Mouse (Mus musculus): Measurements from ENCODE around the gene Irf4. TPM values are rescaled to one million over a fixed set of nuclear protein-coding genes. Genes with fewer than 3 reads are reported as not detected.

Irf4 gene
- polyA plus RNA-seq, 1 experiment = 6.6 TPM

GRCm38 (mm10) chr13:30755998-30756639, 7.1 kb downstream of the Irf4 start:
- Histone ChIP-seq H3K27me3 (ENCODE audit: control insufficient read depth, insufficient read depth, low read length) (0 out of 2 replicates have a peak, but pooled peaks cover 2% of the 10 kb centered on the region), H3K27ac (ENCODE audit: control insufficient read depth, insufficient read depth, low read length) (no peak overlapping the region), H3K4me1 (replicated peaks; ENCODE audit: control insufficient read depth, insufficient read depth, low read length) (peaks cover 25% of the 10 kb centered on the region), H3K36me3 (ENCODE audit: control insufficient read depth, insufficient read depth, low read length) (no peaks in the 10 kb centered on the region), H3K4me3 (ENCODE audit: control insufficient read depth, insufficient read depth, low read length) (no peak overlapping the region)
- DNase-seq = no peak
- WGBS = 76% methylated on average over 9 of the region's 9 CpGs
- TF ChIP-seq CTCF (IDR thresholded peaks at IDR 0.05; ENCODE audit: borderline replicate concordance, control insufficient read depth, extremely low read depth, insufficient read depth, low read length, poor library complexity) = no peak
- no peak for TF ChIP-seq POLR2A (IDR thresholded peaks at IDR 0.05; ENCODE audit: control insufficient read depth, extremely low read depth, insufficient read depth, low read length, poor library complexity)

GRCm38 (mm10) chr13:30757264-30757900, 8.4 kb downstream of the Irf4 start:
- Histone ChIP-seq H3K27me3 (ENCODE audit: control insufficient read depth, insufficient read depth, low read length) (0 out of 2 replicates have a peak, but pooled peaks cover 2% of the 10 kb centered on the region), H3K4me3 (ENCODE audit: control insufficient read depth, insufficient read depth, low read length) (no peak overlapping the region), H3K36me3 (ENCODE audit: control insufficient read depth, insufficient read depth, low read length) (no peaks in the 10 kb centered on the region), H3K4me1 (replicated peaks; ENCODE audit: control insufficient read depth, insufficient read depth, low read length) (peaks cover 35% of the 10 kb centered on the region), H3K27ac (ENCODE audit: control insufficient read depth, insufficient read depth, low read length) (no peak overlapping the region)
- DNase-seq = no peak
- 95% methylated on average over 14 of the region's 14 CpGs for WGBS
- no peak for TF ChIP-seq POLR2A (IDR thresholded peaks at IDR 0.05; ENCODE audit: control insufficient read depth, extremely low read depth, insufficient read depth, low read length, poor library complexity)
- no peak for TF ChIP-seq CTCF (IDR thresholded peaks at IDR 0.05; ENCODE audit: borderline replicate concordance, control insufficient read depth, extremely low read depth, insufficient read depth, low read length, poor library complexity)

- H3K36me3 ChIP-seq (ENCODE audit: control insufficient read depth, insufficient read depth, low read length) = no peaks in the 10 kb centered on the region
- WGBS = 93% methylated on average over 11 of the region's 11 CpGs
- H3K4me3 ChIP-seq (ENCODE audit: control insufficient read depth, insufficient read depth, low read length) = no peak overlapping the region
- no peak for DNase-seq
- no peak overlapping the region for H3K27ac ChIP-seq (ENCODE audit: control insufficient read depth, insufficient read depth, low read length)
- peaks cover 42% of the 10 kb centered on the region for H3K4me1 ChIP-seq (replicated peaks; ENCODE audit: control insufficient read depth, insufficient read depth, low read length)
- no peak for TF ChIP-seq POLR2A (IDR thresholded peaks at IDR 0.05; ENCODE audit: control insufficient read depth, extremely low read depth, insufficient read depth, low read length, poor library complexity)
- no peak for TF ChIP-seq CTCF (IDR thresholded peaks at IDR 0.05; ENCODE audit: borderline replicate concordance, control insufficient read depth, extremely low read depth, insufficient read depth, low read length, poor library complexity)
- 0 out of 2 replicates have a peak, but pooled peaks cover 2% of the 10 kb centered on the region for H3K27me3 ChIP-seq (ENCODE audit: control insufficient read depth, insufficient read depth, low read length)
Observed at GRCm38 (mm10) chr13:30758789-30759381, 9.9 kb downstream of the Irf4 start.

- no peak overlapping the region for H3K4me3 ChIP-seq (ENCODE audit: control insufficient read depth, insufficient read depth, low read length)
- peaks cover 43% of the 10 kb centered on the region for H3K4me1 ChIP-seq (replicated peaks; ENCODE audit: control insufficient read depth, insufficient read depth, low read length)
- no peak for TF ChIP-seq POLR2A (IDR thresholded peaks at IDR 0.05; ENCODE audit: control insufficient read depth, extremely low read depth, insufficient read depth, low read length, poor library complexity)
- no peak for TF ChIP-seq CTCF (IDR thresholded peaks at IDR 0.05; ENCODE audit: borderline replicate concordance, control insufficient read depth, extremely low read depth, insufficient read depth, low read length, poor library complexity)
- H3K27ac ChIP-seq (ENCODE audit: control insufficient read depth, insufficient read depth, low read length) = peak overlapping the region; percentile 84
- no peaks in the 10 kb centered on the region for H3K36me3 ChIP-seq (ENCODE audit: control insufficient read depth, insufficient read depth, low read length)
- peak; percentile 50 for DNase-seq
- H3K27me3 ChIP-seq (ENCODE audit: control insufficient read depth, insufficient read depth, low read length) = 0 out of 2 replicates have a peak, but pooled peaks cover 2% of the 10 kb centered on the region
- WGBS = 9% methylated on average over 3 of the region's 3 CpGs
Observed at GRCm38 (mm10) chr13:30760374-30761090, 11.5 kb downstream of the Irf4 start.

GRCm38 (mm10) chr13:30761151-30761631, 12.2 kb downstream of the Irf4 start:
- no peak for TF ChIP-seq CTCF (IDR thresholded peaks at IDR 0.05; ENCODE audit: borderline replicate concordance, control insufficient read depth, extremely low read depth, insufficient read depth, low read length, poor library complexity)
- TF ChIP-seq POLR2A (IDR thresholded peaks at IDR 0.05; ENCODE audit: control insufficient read depth, extremely low read depth, insufficient read depth, low read length, poor library complexity) = no peak
- Histone ChIP-seq H3K36me3 (ENCODE audit: control insufficient read depth, insufficient read depth, low read length) (no peaks in the 10 kb centered on the region), H3K4me1 (replicated peaks; ENCODE audit: control insufficient read depth, insufficient read depth, low read length) (peaks cover 45% of the 10 kb centered on the region), H3K27ac (ENCODE audit: control insufficient read depth, insufficient read depth, low read length) (peak overlapping the region; percentile 84), H3K4me3 (ENCODE audit: control insufficient read depth, insufficient read depth, low read length) (no peak overlapping the region), H3K27me3 (ENCODE audit: control insufficient read depth, insufficient read depth, low read length) (no peaks in the 10 kb centered on the region)
- 3% methylated on average over 8 of the region's 8 CpGs for WGBS
- DNase-seq = peak; percentile 59

- no peak overlapping the region for H3K27ac ChIP-seq (ENCODE audit: control insufficient read depth, insufficient read depth, low read length)
- H3K27me3 ChIP-seq (ENCODE audit: control insufficient read depth, insufficient read depth, low read length) = no peaks in the 10 kb centered on the region
- H3K36me3 ChIP-seq (ENCODE audit: control insufficient read depth, insufficient read depth, low read length) = no peaks in the 10 kb centered on the region
- no peak overlapping the region for H3K4me3 ChIP-seq (ENCODE audit: control insufficient read depth, insufficient read depth, low read length)
- 79% methylated on average over 4 of the region's 4 CpGs for WGBS
- DNase-seq = no peak
- H3K4me1 ChIP-seq (replicated peaks; ENCODE audit: control insufficient read depth, insufficient read depth, low read length) = peaks cover 50% of the 10 kb centered on the region
- no peak for TF ChIP-seq POLR2A (IDR thresholded peaks at IDR 0.05; ENCODE audit: control insufficient read depth, extremely low read depth, insufficient read depth, low read length, poor library complexity)
- no peak for TF ChIP-seq CTCF (IDR thresholded peaks at IDR 0.05; ENCODE audit: borderline replicate concordance, control insufficient read depth, extremely low read depth, insufficient read depth, low read length, poor library complexity)
Observed at GRCm38 (mm10) chr13:30762224-30762623, 13.2 kb downstream of the Irf4 start.

All from thymus, adult 2 months (tissue).